Mouse (Mus musculus): ENCODE measurements around the gene Ddx47. TPM values are rescaled to one million over a fixed set of nuclear protein-coding genes. Genes with fewer than 3 reads are reported as not detected.

Gene Ddx47
- polyA plus RNA-seq, 1 experiment from 2014 or later, result 87.6 TPM

- Histone ChIP-seq H3K4me3 (replicated peaks) (no peak overlapping the region), H3K36me3 (peaks cover 98% of the 10 kb centered on the region), H3K27me3 (no peaks in the 10 kb centered on the region), H3K27ac (no peak overlapping the region), H3K4me2 (replicated peaks) (no peak overlapping the region), H3K9ac (replicated peaks) (no peak overlapping the region), H3K4me1 (replicated peaks) (no peaks in the 10 kb centered on the region), H3K9me3 (no peaks in the 10 kb centered on the region)
- ATAC-seq, result no peak
- 87% methylated on average over 10 of the region's 10 CpGs for WGBS
These were observed 8.2 kb downstream of the Ddx47 start for GRCm38 (mm10) chr6:135019564-135019963.

GRCm38 (mm10) chr6:135021633-135022032 lies 10.2 kb downstream of the Ddx47 start:
- no peak overlapping the region for H3K27ac ChIP-seq
- H3K9ac ChIP-seq (replicated peaks), result no peak overlapping the region
- no peaks in the 10 kb centered on the region for H3K4me1 ChIP-seq (replicated peaks)
- no peaks in the 10 kb centered on the region for H3K9me3 ChIP-seq
- WGBS, result 90% methylated on average over 3 of the region's 3 CpGs
- peaks cover 88% of the 10 kb centered on the region for H3K36me3 ChIP-seq
- no peak overlapping the region for H3K4me2 ChIP-seq (replicated peaks)
- no peak for ATAC-seq
- no peak overlapping the region for H3K4me3 ChIP-seq (replicated peaks)
- H3K27me3 ChIP-seq, result no peaks in the 10 kb centered on the region

- no peaks in the 10 kb centered on the region for H3K4me1 ChIP-seq (replicated peaks)
- no peak overlapping the region for H3K9ac ChIP-seq (replicated peaks)
- no peaks in the 10 kb centered on the region for H3K9me3 ChIP-seq
- no peak overlapping the region for H3K4me3 ChIP-seq (replicated peaks)
- 96% methylated on average over 14 of the region's 14 CpGs for WGBS
- no peak overlapping the region for H3K27ac ChIP-seq
- H3K4me2 ChIP-seq (replicated peaks), result no peak overlapping the region
- no peak for ATAC-seq
- H3K27me3 ChIP-seq, result no peaks in the 10 kb centered on the region
- peaks cover 71% of the 10 kb centered on the region for H3K36me3 ChIP-seq
These were observed 12.0 kb downstream of the Ddx47 start for GRCm38 (mm10) chr6:135023379-135023778.

GRCm38 (mm10) chr6:135024781-135025420 lies 13.5 kb downstream of the Ddx47 start:
- H3K27me3 ChIP-seq, result no peaks in the 10 kb centered on the region
- H3K27ac ChIP-seq, result no peak overlapping the region
- no peak overlapping the region for H3K9ac ChIP-seq (replicated peaks)
- H3K4me1 ChIP-seq (replicated peaks), result no peaks in the 10 kb centered on the region
- 90% methylated on average over 1 of the region's 1 CpGs for WGBS
- H3K36me3 ChIP-seq, result peaks cover 55% of the 10 kb centered on the region
- H3K4me3 ChIP-seq (replicated peaks), result no peak overlapping the region
- H3K4me2 ChIP-seq (replicated peaks), result no peak overlapping the region
- ATAC-seq, result no peak
- no peaks in the 10 kb centered on the region for H3K9me3 ChIP-seq

- Histone ChIP-seq H3K9me3 (no peaks in the 10 kb centered on the region), H3K9ac (replicated peaks) (no peak overlapping the region), H3K27ac (no peak overlapping the region), H3K4me3 (replicated peaks) (no peak overlapping the region), H3K4me2 (replicated peaks) (no peak overlapping the region), H3K36me3 (peaks cover 42% of the 10 kb centered on the region), H3K4me1 (replicated peaks) (no peaks in the 10 kb centered on the region), H3K27me3 (no peaks in the 10 kb centered on the region)
- 13% methylated on average over 3 of the region's 3 CpGs for WGBS
- peak; percentile 66; the same call in 1 of the 2 replicates for ATAC-seq
These were observed 14.8 kb downstream of the Ddx47 start for GRCm38 (mm10) chr6:135026232-135026631.

- Histone ChIP-seq H3K4me3 (replicated peaks) (no peak overlapping the region), H3K4me1 (replicated peaks) (no peaks in the 10 kb centered on the region), H3K36me3 (peaks cover 37% of the 10 kb centered on the region), H3K9me3 (no peaks in the 10 kb centered on the region), H3K27ac (no peak overlapping the region), H3K4me2 (replicated peaks) (no peak overlapping the region), H3K9ac (replicated peaks) (no peak overlapping the region), H3K27me3 (no peaks in the 10 kb centered on the region)
- peak; percentile 40; the same call in 1 of the 2 replicates for ATAC-seq
- WGBS, result 90% methylated on average over 2 of the region's 2 CpGs
These were observed 15.3 kb downstream of the Ddx47 start for GRCm38 (mm10) chr6:135026755-135027154.

GRCm38 (mm10) chr6:135029246-135029645 lies 17.8 kb downstream of the Ddx47 start:
- ATAC-seq, result no peak
- H3K27ac ChIP-seq, result no peak overlapping the region

GRCm38 (mm10) chr6:135038674-135039073 lies 27.3 kb downstream of the Ddx47 start:
- Histone ChIP-seq H3K4me1 (replicated peaks) (peaks cover 13% of the 10 kb centered on the region), H3K27me3 (peaks cover 4% of the 10 kb centered on the region; the same call in 1 of the 2 replicates), H3K36me3 (no peaks in the 10 kb centered on the region), H3K27ac (no peak overlapping the region), H3K9me3 (no peaks in the 10 kb centered on the region), H3K4me3 (replicated peaks) (no peak overlapping the region), H3K9ac (replicated peaks) (no peak overlapping the region), H3K4me2 (replicated peaks) (no peak overlapping the region)
- WGBS, result 24% methylated on average over 3 of the region's 3 CpGs
- ATAC-seq, result no peak

More at GRCm38 (mm10) chr6:135029246-135029645, 17.8 kb downstream of the Ddx47 start:
- H3K9me3 ChIP-seq, result no peaks in the 10 kb centered on the region
- peaks cover 13% of the 10 kb centered on the region for H3K36me3 ChIP-seq
- H3K4me1 ChIP-seq (replicated peaks), result no peaks in the 10 kb centered on the region
- WGBS, result 76% methylated on average over 4 of the region's 4 CpGs
- no peak overlapping the region for H3K9ac ChIP-seq (replicated peaks)
- H3K4me2 ChIP-seq (replicated peaks), result no peak overlapping the region
- H3K4me3 ChIP-seq (replicated peaks), result no peak overlapping the region
- H3K27me3 ChIP-seq, result no peaks in the 10 kb centered on the region

- ATAC-seq, result no peak
- Histone ChIP-seq H3K4me1 (replicated peaks) (peaks cover 13% of the 10 kb centered on the region), H3K27me3 (peaks cover 4% of the 10 kb centered on the region; the same call in 1 of the 2 replicates), H3K4me3 (replicated peaks) (peak overlapping the region; percentile 21), H3K27ac (no peak overlapping the region), H3K9me3 (no peaks in the 10 kb centered on the region), H3K36me3 (no peaks in the 10 kb centered on the region), H3K4me2 (replicated peaks) (peak overlapping the region; percentile 50), H3K9ac (replicated peaks) (0 out of 2 replicates have a peak overlapping the region, but pooled peaks have one; percentile 43)
- 8% methylated on average over 21 of the region's 21 CpGs for WGBS
These were observed 29.0 kb downstream of the Ddx47 start for GRCm38 (mm10) chr6:135040275-135040871.

GRCm38 (mm10) chr6:135041930-135042329 lies 30.5 kb downstream of the Ddx47 start:
- Histone ChIP-seq H3K4me3 (replicated peaks) (no peak overlapping the region), H3K9ac (replicated peaks) (no peak overlapping the region), H3K36me3 (no peaks in the 10 kb centered on the region), H3K27ac (no peak overlapping the region), H3K9me3 (no peaks in the 10 kb centered on the region), H3K4me1 (replicated peaks) (peaks cover 13% of the 10 kb centered on the region), H3K4me2 (replicated peaks) (no peak overlapping the region), H3K27me3 (peaks cover 6% of the 10 kb centered on the region; the same call in 1 of the 2 replicates)
- 46% methylated on average over 3 of the region's 3 CpGs for WGBS
- no peak for ATAC-seq

GRCm38 (mm10) chr6:135047276-135047675 lies 35.9 kb downstream of the Ddx47 start:
- Histone ChIP-seq H3K9ac (replicated peaks) (no peak overlapping the region), H3K27me3 (0 out of 2 replicates have a peak, but pooled peaks cover 9% of the 10 kb centered on the region), H3K4me2 (replicated peaks) (no peak overlapping the region), H3K36me3 (no peaks in the 10 kb centered on the region), H3K9me3 (no peaks in the 10 kb centered on the region), H3K4me1 (replicated peaks) (no peaks in the 10 kb centered on the region), H3K27ac (no peak overlapping the region), H3K4me3 (replicated peaks) (no peak overlapping the region)
- WGBS, result 77% methylated on average over 9 of the region's 9 CpGs
- ATAC-seq, result no peak

GRCm38 (mm10) chr6:135048509-135048908 lies 37.1 kb downstream of the Ddx47 start:
- no peak for ATAC-seq
- no peak overlapping the region for H3K27ac ChIP-seq
- WGBS, result 87% methylated on average over 6 of the region's 6 CpGs
- H3K4me3 ChIP-seq (replicated peaks), result no peak overlapping the region
- H3K4me1 ChIP-seq (replicated peaks), result no peaks in the 10 kb centered on the region
- H3K9ac ChIP-seq (replicated peaks), result no peak overlapping the region
- 0 out of 2 replicates have a peak, but pooled peaks cover 9% of the 10 kb centered on the region for H3K27me3 ChIP-seq
- H3K4me2 ChIP-seq (replicated peaks), result no peak overlapping the region
- no peaks in the 10 kb centered on the region for H3K9me3 ChIP-seq
- H3K36me3 ChIP-seq, result no peaks in the 10 kb centered on the region
